Mouse (Mus musculus) hindbrain, embryonic 14.5 days (tissue): ENCODE measurements around the gene Akap13. TPM values are rescaled to one million over a fixed set of nuclear protein-coding genes. Genes with fewer than 3 reads are reported as not detected.

Experiments
- ATAC-seq: fragments of 200-750 bp; cut with Nextera tagmentation; 2 replicates; pipeline ENCODE4 v1.8.0; 2017; ENCODE audit warnings: moderate number of reproducible peaks, mild to moderate bottlenecking, moderate TSS enrichment, moderate library complexity; ENCODE audit not compliant: low FRiP score
- DNase-seq: peaks from one replicate; pipeline ENCODE4 v3.0.0-alpha.2; 2015; ENCODE audit warnings: low spot score
- H3K27ac ChIP-seq: fragments of 300-500 bp; sonication (generic); 2 replicates; pipeline ENCODE4 v1.5.1; 2014; ENCODE audit warnings: mild to moderate bottlenecking, moderate library complexity
- H3K27me3 ChIP-seq: fragments of 300-500 bp; sonication (generic); 2 replicates; pipeline ENCODE4 v1.6.1; 2014; ENCODE audit warnings: mild to moderate bottlenecking, low read length, mixed read lengths; ENCODE audit not compliant: control insufficient read depth, insufficient read depth
- H3K36me3 ChIP-seq: fragments of 300-500 bp; sonication (generic); replicated peaks from 2 replicates; pipeline ENCODE4 v1.6.1; 2014; ENCODE audit not compliant: control insufficient read depth, insufficient read depth
- H3K4me1 ChIP-seq: fragments of 300-500 bp; sonication (generic); replicated peaks from 2 replicates; pipeline ENCODE4 v1.6.1; 2014; ENCODE audit warnings: antibody characterized with exemption, low read length, mixed read lengths; ENCODE audit not compliant: control insufficient read depth, insufficient read depth
- H3K4me2 ChIP-seq: fragments of 300-500 bp; sonication (generic); replicated peaks from 2 replicates; pipeline ENCODE4 v1.6.1; 2014; ENCODE audit warnings: mild to moderate bottlenecking, moderate library complexity
- H3K4me3 ChIP-seq: fragments of 300-500 bp; sonication (generic); replicated peaks from 2 replicates; pipeline ENCODE4 v1.5.1; 2014; ENCODE audit warnings: mild to moderate bottlenecking, low read length
- H3K9ac ChIP-seq: fragments of 300-500 bp; sonication (generic); 2 replicates; pipeline ENCODE4 v1.6.1; 2014
- H3K9me3 ChIP-seq: fragments of 300-500 bp; sonication (generic); 2 replicates; pipeline ENCODE4 v1.6.1; 2016; ENCODE audit warnings: low read length; ENCODE audit not compliant: control insufficient read depth
- WGBS: fragments of 180-500 bp; shearing (Covaris S2); extraction: QIAGEN DNeasy Blood & Tissue Kit; methylation state at CpG from one replicate; pipeline ENCODE4 v1.1.7; 2014; 5-methylcytosine and 5-hydroxymethylcytosine counted together
- polyA plus RNA-seq: library from polyadenylated mRNA; unstranded; fragments of >200 nt; fragmentation: Nextera tagmentation; extraction: Ambion mirVana; gene quantifications from 2 replicates; pipeline ENCODE4 v1.2.1, GENCODE M21; 2014

Gene Akap13
- polyA plus RNA-seq, 1 experiment from 2014 or later = 19.8 TPM

GRCm38 (mm10) chr7:75504524-75504923 is 49.2 kb downstream of the Akap13 start:
- Histone ChIP-seq H3K9me3 (no peaks in the 10 kb centered on the region), H3K4me3 (no peak overlapping the region), H3K27me3 (no peaks in the 10 kb centered on the region), H3K36me3 (no peaks in the 10 kb centered on the region), H3K9ac (no peak overlapping the region), H3K4me2 (no peak overlapping the region), H3K27ac (no peak overlapping the region), H3K4me1 (no peaks in the 10 kb centered on the region)
- ATAC-seq (no peak), DNase-seq (no peak)
- 58% methylated on average over 2 of the region's 2 CpGs for WGBS

GRCm38 (mm10) chr7:75506628-75507027 is 51.3 kb downstream of the Akap13 start:
- H3K4me2 ChIP-seq = no peak overlapping the region
- DNase-seq (no peak), ATAC-seq (no peak)
- H3K36me3 ChIP-seq = no peaks in the 10 kb centered on the region
- WGBS = 94% methylated on average over 4 of the region's 4 CpGs
- no peaks in the 10 kb centered on the region for H3K27me3 ChIP-seq
- H3K4me1 ChIP-seq = no peaks in the 10 kb centered on the region
- H3K9ac ChIP-seq = no peak overlapping the region
- H3K9me3 ChIP-seq = no peaks in the 10 kb centered on the region
- H3K27ac ChIP-seq = no peak overlapping the region
- no peak overlapping the region for H3K4me3 ChIP-seq

- no peak overlapping the region for H3K4me3 ChIP-seq
- H3K27ac ChIP-seq = no peak overlapping the region
- ATAC-seq = no peak
- no peak for DNase-seq
- H3K4me2 ChIP-seq = no peak overlapping the region
- WGBS = 68% methylated on average over 5 of the region's 5 CpGs
- no peaks in the 10 kb centered on the region for H3K36me3 ChIP-seq
- no peaks in the 10 kb centered on the region for H3K9me3 ChIP-seq
- H3K4me1 ChIP-seq = no peaks in the 10 kb centered on the region
- H3K27me3 ChIP-seq = no peaks in the 10 kb centered on the region
- no peak overlapping the region for H3K9ac ChIP-seq
Measured at GRCm38 (mm10) chr7:75509085-75509873, 53.9 kb downstream of the Akap13 start.

- H3K36me3 ChIP-seq = no peaks in the 10 kb centered on the region
- H3K4me1 ChIP-seq = no peaks in the 10 kb centered on the region
- no peaks in the 10 kb centered on the region for H3K27me3 ChIP-seq
- no peak overlapping the region for H3K27ac ChIP-seq
- DNase-seq (no peak), ATAC-seq (no peak)
- no peak overlapping the region for H3K4me3 ChIP-seq
- H3K4me2 ChIP-seq = no peak overlapping the region
- WGBS = 80% methylated on average over 6 of the region's 6 CpGs
- no peak overlapping the region for H3K9ac ChIP-seq
- H3K9me3 ChIP-seq = no peaks in the 10 kb centered on the region
Measured at GRCm38 (mm10) chr7:75515472-75515871, 60.1 kb downstream of the Akap13 start.

- Histone ChIP-seq H3K9me3 (no peaks in the 10 kb centered on the region), H3K36me3 (no peaks in the 10 kb centered on the region), H3K4me1 (no peaks in the 10 kb centered on the region; the same call in 1 of the 2 replicates), H3K4me3 (no peak overlapping the region), H3K27ac (no peak overlapping the region), H3K4me2 (no peak overlapping the region), H3K9ac (no peak overlapping the region), H3K27me3 (no peaks in the 10 kb centered on the region)
- ATAC-seq (no peak), DNase-seq (no peak)
- 88% methylated on average over 14 of the region's 14 CpGs for WGBS
Measured at GRCm38 (mm10) chr7:75516716-75517619, 61.6 kb downstream of the Akap13 start.

GRCm38 (mm10) chr7:75520531-75520930 is 65.2 kb downstream of the Akap13 start:
- H3K9me3 ChIP-seq = no peaks in the 10 kb centered on the region
- whole genome bisulfite sequencing = 49% methylated on average over 6 of the region's 6 CpGs
- H3K27me3 ChIP-seq = no peaks in the 10 kb centered on the region
- H3K9ac ChIP-seq = no peak overlapping the region
- no peak overlapping the region for H3K27ac ChIP-seq
- ATAC-seq (no peak), DNase-seq (no peak)
- no peak overlapping the region for H3K4me2 ChIP-seq
- no peaks in the 10 kb centered on the region for H3K36me3 ChIP-seq
- no peaks in the 10 kb centered on the region; the same call in 1 of the 2 replicates for H3K4me1 ChIP-seq
- no peak overlapping the region for H3K4me3 ChIP-seq

GRCm38 (mm10) chr7:75521199-75521598 is 65.9 kb downstream of the Akap13 start:
- Histone ChIP-seq H3K36me3 (no peaks in the 10 kb centered on the region), H3K4me1 (no peaks in the 10 kb centered on the region; the same call in 1 of the 2 replicates), H3K9ac (no peak overlapping the region), H3K4me2 (no peak overlapping the region), H3K27ac (no peak overlapping the region), H3K27me3 (no peaks in the 10 kb centered on the region), H3K4me3 (no peak overlapping the region), H3K9me3 (no peaks in the 10 kb centered on the region)
- no peak for ATAC-seq
- 25% methylated on average over 3 of the region's 3 CpGs for WGBS
- DNase-seq = no peak

- 86% methylated on average over 3 of the region's 3 CpGs for WGBS
- H3K27ac ChIP-seq = no peak overlapping the region
- no peak for ATAC-seq
- no peaks in the 10 kb centered on the region for H3K36me3 ChIP-seq
- H3K4me3 ChIP-seq = no peak overlapping the region
- no peak overlapping the region for H3K9ac ChIP-seq
- H3K27me3 ChIP-seq = no peaks in the 10 kb centered on the region
- no peaks in the 10 kb centered on the region for H3K9me3 ChIP-seq
- H3K4me2 ChIP-seq = no peak overlapping the region
- no peak for DNase-seq
- H3K4me1 ChIP-seq = no peaks in the 10 kb centered on the region; the same call in 1 of the 2 replicates
Measured at GRCm38 (mm10) chr7:75522226-75522625, 66.9 kb downstream of the Akap13 start.

GRCm38 (mm10) chr7:75524789-75525569 is 69.6 kb downstream of the Akap13 start:
- Histone ChIP-seq H3K36me3 (no peaks in the 10 kb centered on the region), H3K9ac (no peak overlapping the region), H3K4me2 (no peak overlapping the region), H3K4me1 (no peaks in the 10 kb centered on the region; the same call in 1 of the 2 replicates), H3K4me3 (no peak overlapping the region), H3K27ac (no peak overlapping the region), H3K27me3 (no peaks in the 10 kb centered on the region), H3K9me3 (no peaks in the 10 kb centered on the region)
- ATAC-seq (no peak), DNase-seq (no peak)
